Mouse (Mus musculus) olfactory bulb, adult 2 months (tissue): ENCODE data around the gene Fars2.

Experiments
- CTCF ChIP-seq: fragments of 200-500 bp; IDR thresholded peaks from 2 replicates; pipeline ENCODE4 v1.5.1; 2012; ENCODE audit warnings: low read depth, mild to moderate bottlenecking, low read length, moderate library complexity; ENCODE audit not compliant: insufficient read depth
- POLR2A ChIP-seq: fragments of 200-500 bp; IDR thresholded peaks from 2 replicates; pipeline ENCODE4 v1.6.1; 2012; ENCODE audit warnings: mild to moderate bottlenecking, low read depth, low read length, moderate library complexity; ENCODE audit not compliant: insufficient read depth

DNA sequence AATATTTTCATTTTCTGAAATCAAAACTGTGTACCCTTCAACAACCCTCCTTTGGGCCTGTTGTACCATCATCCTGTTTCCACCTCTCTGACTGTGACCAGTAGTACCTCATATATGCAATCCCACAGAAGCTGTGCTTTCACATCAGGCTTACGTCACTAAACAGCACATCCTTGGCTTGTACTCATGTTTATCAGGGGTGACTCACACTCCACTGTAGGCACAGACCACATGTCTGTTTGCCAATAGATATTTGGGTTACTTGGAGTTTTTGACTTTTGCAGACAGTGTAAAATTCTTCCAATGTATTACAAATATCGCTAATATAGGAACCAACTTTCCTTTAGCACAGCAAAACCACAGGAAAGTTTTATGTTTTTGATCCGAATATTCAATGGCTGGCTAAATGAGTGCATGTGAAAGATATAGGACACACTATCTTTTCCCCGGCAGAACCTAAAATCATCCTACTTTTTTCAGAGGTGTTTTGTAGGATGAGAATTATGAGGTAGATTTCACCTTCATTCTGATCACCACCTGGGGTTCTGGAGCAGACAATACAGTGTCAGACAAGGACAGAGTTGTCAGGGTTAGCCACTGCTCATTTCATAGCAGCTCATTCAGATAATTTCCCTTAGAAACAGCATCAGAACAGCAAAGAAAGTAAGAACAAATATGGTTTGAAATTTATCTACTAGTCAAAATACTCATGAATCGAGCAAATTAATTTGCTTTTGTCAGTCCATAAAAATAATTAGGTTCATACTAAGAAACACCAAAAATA, 30.4 kb upstream of the Fars2 start:
- no peak for TF ChIP-seq CTCF
- TF ChIP-seq POLR2A = no peak
